Mouse (Mus musculus) embryo, embryonic 10.5 days (tissue): ENCODE measurements around the gene Mapk14.
"Not testable (repeated sequence)": the region's sequence is repeated elsewhere in the genome, so short reads cannot be mapped to it uniquely, and the experiment has no call there.

ENCODE experiments used
- DNase-seq: peaks from one replicate; pipeline ENCODE4 v3.0.0-alpha.2; 2015; ENCODE audit warnings: low spot score

Gene Mapk14

GRCm38 (mm10) chr17:28698245-28698644 is 7.1 kb downstream of the Mapk14 start:
- DNase-seq = no peak

- DNase-seq = no peak
Measured at GRCm38 (mm10) chr17:28698672-28699071, 7.5 kb downstream of the Mapk14 start.

- DNase-seq = no peak
Measured at GRCm38 (mm10) chr17:28699789-28700188, 8.7 kb downstream of the Mapk14 start.

- no peak for DNase-seq
Measured at GRCm38 (mm10) chr17:28701171-28701570, 10.0 kb downstream of the Mapk14 start.

- DNase-seq = no peak
Measured at GRCm38 (mm10) chr17:28701737-28702136, 10.6 kb downstream of the Mapk14 start.

GRCm38 (mm10) chr17:28702646-28703045 is 11.5 kb downstream of the Mapk14 start:
- no peak for DNase-seq

GRCm38 (mm10) chr17:28706697-28707096 is 15.6 kb downstream of the Mapk14 start:
- DNase-seq = no peak

GRCm38 (mm10) chr17:28707136-28707627 is 16.1 kb downstream of the Mapk14 start:
- DNase-seq = no peak

GRCm38 (mm10) chr17:28707816-28708215 is 16.7 kb downstream of the Mapk14 start:
- DNase-seq = no peak

GRCm38 (mm10) chr17:28708989-28709388 is 17.9 kb downstream of the Mapk14 start:
- DNase-seq = no peak

GRCm38 (mm10) chr17:28709552-28710290 is 18.6 kb downstream of the Mapk14 start:
- DNase-seq = no peak

GRCm38 (mm10) chr17:28710291-28710688 is 19.2 kb downstream of the Mapk14 start:
- DNase-seq = no peak

- DNase-seq = no peak
Measured at GRCm38 (mm10) chr17:28711237-28711636, 20.1 kb downstream of the Mapk14 start.

GRCm38 (mm10) chr17:28712305-28712704 is 21.2 kb downstream of the Mapk14 start:
- no peak for DNase-seq

GRCm38 (mm10) chr17:28714006-28714405 is 22.9 kb downstream of the Mapk14 start:
- no peak for DNase-seq

GRCm38 (mm10) chr17:28715832-28716548 is 24.9 kb downstream of the Mapk14 start:
- DNase-seq = no peak

GRCm38 (mm10) chr17:28717535-28717934 is 26.4 kb downstream of the Mapk14 start:
- no peak for DNase-seq

GRCm38 (mm10) chr17:28725783-28726182 is 34.7 kb downstream of the Mapk14 start, which contains the start of gene AC170998.1:
Gene AC170998.1 (plus strand): TSS chr17:28726083.
- DNase-seq = no peak

- not testable (repeated sequence) for DNase-seq
Measured at GRCm38 (mm10) chr17:28727511-28727910, 36.4 kb downstream of the Mapk14 start.

GRCm38 (mm10) chr17:28735317-28736105 is 44.4 kb downstream of the Mapk14 start:
- DNase-seq = no peak

- DNase-seq = no peak
Measured at GRCm38 (mm10) chr17:28736486-28736885, 45.4 kb downstream of the Mapk14 start.

- DNase-seq = no peak
Measured at GRCm38 (mm10) chr17:28737973-28738372, 46.8 kb downstream of the Mapk14 start.
